Mouse (Mus musculus) MEL (cell line): ENCODE measurements around the gene Slc9a5. TPM values are rescaled to one million over a fixed set of nuclear protein-coding genes. Genes with fewer than 3 reads are reported as not detected.

Source experiments
- DNase-seq: peaks from one replicate; pipeline ENCODE4 v3.0.0; 2011; ENCODE audit warnings: low read depth, low spot score
- H3K27ac ChIP-seq: 2 replicates; pipeline ENCODE4 v1.5.1; 2012; ENCODE audit warnings: low read depth, mild to moderate bottlenecking, control low read depth, low read length, moderate library complexity; ENCODE audit not compliant: control insufficient read depth
- H3K27me3 ChIP-seq, 2 experiments: fragments of 150-350 bp in 1 of 2; sonication (generic) in 1 of 2; 2 replicates each; pipeline ENCODE4 v1.6.1; 2012; ENCODE audit warnings: low read length in 2 of 2, mild to moderate bottlenecking in 2 of 2, improper control_type of control experiment in 1 of 2, moderate library complexity in 1 of 2; ENCODE audit not compliant: insufficient read depth in 2 of 2, control insufficient read depth in 1 of 2
- H3K36me3 ChIP-seq, 2 experiments: 2 replicates each; pipeline ENCODE4 v1.6.1; 2012 to 2014; ENCODE audit warnings: low read length in 2 of 2, improper control_type of control experiment in 1 of 2, inconsistent platforms in 1 of 2, mild to moderate bottlenecking in 1 of 2; ENCODE audit not compliant: insufficient read depth in 2 of 2, control insufficient read depth in 1 of 2
- H3K4me1 ChIP-seq, 2 experiments: fragments of 150-350 bp in 1 of 2; sonication (generic) in 1 of 2; 2 replicates each; pipeline ENCODE4 v1.6.1; 2012; ENCODE audit warnings: low read length in 2 of 2, improper control_type of control experiment in 1 of 2, mild to moderate bottlenecking in 1 of 2; ENCODE audit not compliant: insufficient read depth in 2 of 2, control insufficient read depth in 1 of 2
- H3K4me3 ChIP-seq, 2 experiments: fragments of 150-350 bp in 1 of 2; sonication (generic) in 1 of 2; 2 replicates each; pipeline ENCODE4 v1.5.1; 2012; ENCODE audit warnings: low read depth in 2 of 2, low read length in 2 of 2, mild to moderate bottlenecking in 2 of 2, moderate library complexity in 2 of 2, control low read depth in 1 of 2, improper control_type of control experiment in 1 of 2; ENCODE audit not compliant: control insufficient read depth in 1 of 2, insufficient read depth in 1 of 2
- H3K79me2 ChIP-seq: 2 replicates; pipeline ENCODE4 v1.6.1; 2012; ENCODE audit warnings: mild to moderate bottlenecking, low read length, moderate library complexity; ENCODE audit not compliant: control insufficient read depth, poor library complexity, insufficient read depth
- H3K9ac ChIP-seq: 2 replicates; pipeline ENCODE4 v1.6.1; 2012; ENCODE audit warnings: low read depth, mild to moderate bottlenecking, control low read depth, low read length, moderate library complexity; ENCODE audit not compliant: control insufficient read depth, poor library complexity, severe bottlenecking
- H3K9me3 ChIP-seq: fragments of 150-350 bp; sonication (generic); replicated peaks from 2 replicates; pipeline ENCODE4 v1.6.1; 2012; ENCODE audit warnings: mild to moderate bottlenecking, low read length, improper control_type of control experiment, moderate library complexity; ENCODE audit not compliant: insufficient read depth
- BHLHE40 ChIP-seq: IDR thresholded peaks from 2 replicates; pipeline ENCODE4 v1.6.1; 2012; ENCODE audit warnings: low read depth, mild to moderate bottlenecking, inconsistent platforms, low read length, improper control_type of control experiment, borderline replicate concordance
- CHD1 ChIP-seq: IDR thresholded peaks from 2 replicates; pipeline ENCODE4 v1.6.1; 2012; ENCODE audit warnings: low read depth, mild to moderate bottlenecking, inconsistent platforms, low read length, improper control_type of control experiment
- CHD2 ChIP-seq: IDR thresholded peaks from 2 replicates; pipeline ENCODE4 v1.6.1; 2011; ENCODE audit warnings: low read length, improper control_type of control experiment
- E2F4 ChIP-seq: IDR thresholded peaks from 2 replicates; pipeline ENCODE4 v1.6.1; 2011; ENCODE audit warnings: low read depth, low read length, improper control_type of control experiment, borderline replicate concordance
- ELF1 ChIP-seq: IDR thresholded peaks from 2 replicates; pipeline ENCODE4 v1.6.1; 2014; ENCODE audit warnings: low read depth, mild to moderate bottlenecking, inconsistent platforms, low read length, improper control_type of control experiment, moderate library complexity
- EP300 ChIP-seq, 2 experiments: IDR thresholded peaks; 2 replicates each; pipeline ENCODE4 v1.6.1; 2011; ENCODE audit warnings: improper control_type of control experiment in 2 of 2, low read length in 2 of 2, low read depth in 1 of 2, mild to moderate bottlenecking in 1 of 2
- ETS1 ChIP-seq: IDR thresholded peaks from 2 replicates; pipeline ENCODE4 v1.6.1; 2012; ENCODE audit warnings: low read depth, mild to moderate bottlenecking, inconsistent platforms, low read length, improper control_type of control experiment, moderate library complexity
- GABPA ChIP-seq: IDR thresholded peaks from 2 replicates; pipeline ENCODE4 v1.6.1; 2012; ENCODE audit warnings: low read depth, mild to moderate bottlenecking, inconsistent platforms, low read length, improper control_type of control experiment, moderate library complexity
- GATA1 ChIP-seq: IDR thresholded peaks from 2 replicates; pipeline ENCODE4 v1.6.1; 2011; ENCODE audit warnings: low read depth, low read length, improper control_type of control experiment
- HCFC1 ChIP-seq: IDR thresholded peaks from 2 replicates; pipeline ENCODE4 v1.6.1; 2012; ENCODE audit warnings: low read depth, mild to moderate bottlenecking, inconsistent platforms, low read length, improper control_type of control experiment, moderate library complexity
- JUND ChIP-seq: IDR thresholded peaks from 2 replicates; pipeline ENCODE4 v1.6.1; 2011; ENCODE audit warnings: low read depth, mild to moderate bottlenecking, improper control_type of control experiment, low read length
- KAT2A ChIP-seq: conservative IDR thresholded peaks from 2 replicates; pipeline ENCODE4 v1.6.1; 2012; ENCODE audit warnings: low read depth, low read length, improper control_type of control experiment, inconsistent platforms
- MAFK ChIP-seq: IDR thresholded peaks from 2 replicates; pipeline ENCODE4 v1.6.1; 2011; ENCODE audit warnings: low read depth, mild to moderate bottlenecking, low read length, improper control_type of control experiment, borderline replicate concordance
- MAX ChIP-seq: IDR thresholded peaks from 2 replicates; pipeline ENCODE4 v1.6.1; 2011; ENCODE audit warnings: low read length, improper control_type of control experiment
- MAZ ChIP-seq: IDR thresholded peaks from 2 replicates; pipeline ENCODE4 v1.6.1; 2012; ENCODE audit warnings: low read depth, mild to moderate bottlenecking, inconsistent platforms, low read length, improper control_type of control experiment
- MEF2A ChIP-seq: IDR thresholded peaks from 2 replicates; pipeline ENCODE4 v1.6.1; 2014; ENCODE audit warnings: low read depth, mild to moderate bottlenecking, inconsistent platforms, low read length, improper control_type of control experiment; ENCODE audit not compliant: poor library complexity, insufficient replicate concordance, severe bottlenecking; ENCODE audit errors: extremely low read depth
- MXI1 ChIP-seq: IDR thresholded peaks from 2 replicates; pipeline ENCODE4 v1.6.1; 2011; ENCODE audit warnings: mild to moderate bottlenecking, low read depth, low read length, improper control_type of control experiment
- MYC ChIP-seq: IDR thresholded peaks from 2 replicates; pipeline ENCODE4 v1.6.1; 2011; ENCODE audit warnings: low read depth, mild to moderate bottlenecking, low read length, improper control_type of control experiment, moderate library complexity
- NELFE ChIP-seq: IDR thresholded peaks from 2 replicates; pipeline ENCODE4 v1.6.1; 2011; ENCODE audit warnings: low read depth, low read length, improper control_type of control experiment
- POLR2A ChIP-seq, 2 experiments: IDR thresholded peaks; 2 replicates each; pipeline ENCODE4 v1.6.1; 2011 to 2012; ENCODE audit warnings: low read length in 2 of 2, mild to moderate bottlenecking in 2 of 2, control low read depth in 1 of 2, improper control_type of control experiment in 1 of 2, low read depth in 1 of 2, moderate library complexity in 1 of 2; ENCODE audit not compliant: control insufficient read depth in 1 of 2, insufficient read depth in 1 of 2, poor library complexity in 1 of 2
- POLR2AphosphoS2 ChIP-seq: IDR thresholded peaks from 2 replicates; pipeline ENCODE4 v1.6.1; 2011; ENCODE audit warnings: low read length, improper control_type of control experiment
- POLR2AphosphoS5 ChIP-seq: IDR thresholded peaks from 2 replicates; pipeline ENCODE4 v1.6.1; 2012; ENCODE audit warnings: low read depth, borderline replicate concordance, mild to moderate bottlenecking, inconsistent platforms, low read length, moderate library complexity, mixed read lengths
- RAD21 ChIP-seq: IDR thresholded peaks from 2 replicates; pipeline ENCODE4 v1.6.1; 2011; ENCODE audit warnings: mild to moderate bottlenecking, low read depth, low read length, improper control_type of control experiment
- RCOR1 ChIP-seq: IDR thresholded peaks from 2 replicates; pipeline ENCODE4 v1.6.1; 2012; ENCODE audit warnings: low read depth, mild to moderate bottlenecking, inconsistent platforms, low read length, improper control_type of control experiment
- SIN3A ChIP-seq: IDR thresholded peaks from 2 replicates; pipeline ENCODE4 v1.6.1; 2012; ENCODE audit warnings: low read length, improper control_type of control experiment, inconsistent platforms
- SMC3 ChIP-seq: IDR thresholded peaks from 2 replicates; pipeline ENCODE4 v1.6.1; 2011; ENCODE audit warnings: low read depth, low read length, improper control_type of control experiment
- TAL1 ChIP-seq: IDR thresholded peaks from 2 replicates; pipeline ENCODE4 v1.6.1; 2012; ENCODE audit warnings: mild to moderate bottlenecking, inconsistent platforms, low read length, moderate library complexity, mixed read lengths
- TBP ChIP-seq: IDR thresholded peaks from 2 replicates; pipeline ENCODE4 v1.8.0; 2011; ENCODE audit warnings: low read depth, low read length, improper control_type of control experiment
- TCF12 ChIP-seq: IDR thresholded peaks from 2 replicates; pipeline ENCODE4 v1.6.1; 2014; ENCODE audit warnings: low read depth, mild to moderate bottlenecking, inconsistent platforms, low read length, improper control_type of control experiment, moderate library complexity
- UBTF ChIP-seq: IDR thresholded peaks from 2 replicates; pipeline ENCODE4 v1.6.1; 2012; ENCODE audit warnings: low read depth, mild to moderate bottlenecking, inconsistent platforms, low read length, improper control_type of control experiment, moderate library complexity, borderline replicate concordance; ENCODE audit not compliant: insufficient read depth
- USF1 ChIP-seq: IDR thresholded peaks from 2 replicates; pipeline ENCODE4 v1.6.1; 2014; ENCODE audit warnings: low read depth, mild to moderate bottlenecking, inconsistent platforms, low read length, improper control_type of control experiment, moderate library complexity
- USF2 ChIP-seq, 2 experiments: IDR thresholded peaks; 2 replicates each; pipeline ENCODE4 v1.6.1; 2011 to 2012; ENCODE audit warnings: improper control_type of control experiment in 2 of 2, low read length in 2 of 2, borderline replicate concordance in 1 of 2, inconsistent platforms in 1 of 2, low read depth in 1 of 2, mild to moderate bottlenecking in 1 of 2; ENCODE audit not compliant: insufficient read depth in 1 of 2
- ZC3H11A ChIP-seq: IDR thresholded peaks from 2 replicates; pipeline ENCODE4 v1.6.1; 2012; ENCODE audit warnings: low read depth, mild to moderate bottlenecking, inconsistent platforms, low read length, improper control_type of control experiment
- ZKSCAN1 ChIP-seq: IDR thresholded peaks from 2 replicates; pipeline ENCODE4 v1.6.1; 2012; ENCODE audit warnings: low read depth, mild to moderate bottlenecking, inconsistent platforms, low read length, improper control_type of control experiment, moderate library complexity
- ZNF384 ChIP-seq: IDR thresholded peaks from 2 replicates; pipeline ENCODE4 v1.6.1; 2012; ENCODE audit warnings: low read depth, mild to moderate bottlenecking, inconsistent platforms, low read length, improper control_type of control experiment
- polyA plus RNA-seq, 2 experiments: library from polyadenylated mRNA; stranded (reverse) in 1 of 2; unstranded in 1 of 2; fragments of >175 nt in 1 of 2; fragments of >200 nt in 1 of 2; gene quantifications; 2 replicates each; pipeline versions ENCODE4 v1.2.1 to v1.2.4; 2012; ENCODE audit warnings: low replicate concordance in 2 of 2, low read depth in 1 of 2; ENCODE audit not compliant: insufficient read length in 2 of 2, insufficient read depth in 1 of 2, missing spikeins in 1 of 2
- total RNA-seq: library from RNA; depleted of rRNA; stranded (reverse); fragments of 300-350 nt; gene quantifications from 2 replicates; pipeline ENCODE4 v1.2.3, GENCODE M21; 2012

The Slc9a5 gene
- total and polyA plus RNA-seq, 3 experiments = 0.12 to 1.9 TPM; not detected in 1

- no peaks in the 10 kb centered on the region for H3K9me3 ChIP-seq
- H3K4me1 ChIP-seq = peaks cover 7 to 37% of the 10 kb centered on the region in 2 experiments
- peaks cover 14% of the 10 kb centered on the region for H3K79me2 ChIP-seq
- H3K36me3 ChIP-seq = peaks cover 18 to 41% of the 10 kb centered on the region in 2 experiments
- peak; percentile 84 for DNase-seq
- H3K4me3 ChIP-seq = no peak overlapping the region
- H3K27me3 ChIP-seq = no peaks in the 10 kb centered on the region
- peak overlapping the region; percentile 34 for H3K27ac ChIP-seq
- H3K9ac ChIP-seq = no peak overlapping the region
- no peak for TF ChIP-seq SMC3
- TF ChIP-seq SIN3A = no peak; the same call in 1 of the 2 replicates
- no peak for TF ChIP-seq UBTF
- no peak for TF ChIP-seq BHLHE40
- no peak for TF ChIP-seq MYC
- no peak for TF ChIP-seq MXI1
- no peak for TF ChIP-seq TAL1
- no peak for TF ChIP-seq USF2 (IDR thresholded peaks at IDR 0.05; ENCODE audit: borderline replicate concordance in 1 of 2, insufficient read depth in 1 of 2, low read depth in 1 of 2, low read length in 2 of 2)
- TF ChIP-seq CHD1 = no peak
- no peak for TF ChIP-seq USF1
- TF ChIP-seq POLR2A (IDR thresholded peaks at IDR 0.05; ENCODE audit: control insufficient read depth in 1 of 2, insufficient read depth in 1 of 2, low read depth in 1 of 2, low read length in 2 of 2, poor library complexity in 1 of 2) = peak in 1 of 2 experiments; percentile 27; a peak in 1 of 4 replicates
- no peak for TF ChIP-seq GATA1
- TF ChIP-seq EP300 (IDR thresholded peaks at IDR 0.05; ENCODE audit: low read depth in 1 of 2, low read length in 2 of 2) = peak in 1 of 2 experiments; percentile 6; a peak in 1 of 4 replicates
- TF ChIP-seq ZC3H11A = no peak
- TF ChIP-seq ETS1 = peak; percentile 67
- peak; percentile 49; the same call in 1 of the 2 replicates for TF ChIP-seq MAFK
- TF ChIP-seq TCF12 = peak; percentile 68
- no peak for TF ChIP-seq ZKSCAN1
- 0 out of 2 replicates have a peak, but pooled peaks have one; percentile 32 for TF ChIP-seq CHD2
- TF ChIP-seq TBP = 0 out of 2 replicates have a peak, but pooled peaks have one; percentile 11
- TF ChIP-seq MEF2A = no peak
- TF ChIP-seq MAZ = peak; percentile 58; the same call in 1 of the 2 replicates
- no peak for TF ChIP-seq JUND
- TF ChIP-seq E2F4 = no peak
- no peak for TF ChIP-seq ZNF384
- TF ChIP-seq HCFC1 = no peak
- no peak for TF ChIP-seq NELFE
- TF ChIP-seq POLR2AphosphoS5 = 0 out of 2 replicates have a peak, but pooled peaks have one; percentile 33
- no peak for TF ChIP-seq RAD21
- TF ChIP-seq KAT2A = no peak
- no peak for TF ChIP-seq MAX
- no peak for TF ChIP-seq ELF1
- peak; percentile 83; the same call in 1 of the 2 replicates for TF ChIP-seq POLR2AphosphoS2
- TF ChIP-seq GABPA = no peak
- TF ChIP-seq RCOR1 = no peak
Measured at GRCm38 (mm10) chr8:105304325-105305210, 44.1 kb upstream of the Slc9a5 start.
